Mouse (Mus musculus) liver, embryonic 14.5 days (tissue): Measurements from ENCODE around the gene Xntrpc.

ENCODE experiments used
- CTCF ChIP-seq: IDR thresholded peaks from 2 replicates; pipeline ENCODE4 v1.5.1; 2016; ENCODE audit warnings: antibody characterized with exemption, low read depth, control low read depth
- EP300 ChIP-seq: IDR thresholded peaks from 2 replicates; pipeline ENCODE4 v1.6.1; 2016; ENCODE audit warnings: antibody characterized with exemption, low read depth

DNA sequence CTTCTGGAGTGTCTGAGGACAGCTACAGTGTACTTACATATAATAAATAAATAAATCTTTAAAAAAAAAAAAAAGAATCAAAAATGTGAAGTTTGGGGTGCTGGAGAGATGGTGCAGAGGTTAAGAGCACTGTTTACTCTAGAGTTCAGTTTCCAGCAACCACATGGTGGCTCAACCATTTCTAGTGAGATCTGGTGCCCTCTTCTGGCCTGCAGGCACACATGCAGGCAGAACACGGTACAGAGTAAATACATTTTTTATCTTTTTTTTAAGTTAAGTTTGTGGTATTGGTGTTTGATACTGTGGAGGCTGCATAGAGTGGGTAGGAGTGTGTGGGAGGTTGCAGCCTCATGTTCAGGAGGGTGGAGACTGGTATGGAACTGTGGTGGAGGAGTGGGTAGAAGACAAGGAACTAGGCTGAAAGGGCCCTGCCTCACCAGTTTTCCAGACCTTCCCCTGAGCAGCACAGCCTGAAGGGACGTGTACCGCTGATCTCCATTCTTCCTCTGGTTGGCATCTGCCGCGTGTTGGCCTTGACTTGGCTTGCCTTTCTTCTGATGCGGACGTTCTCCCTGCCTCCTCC is 11.3 kb downstream of the Xntrpc start:
- TF ChIP-seq CTCF (peak; percentile 79), EP300 (no peak)
